Mouse (Mus musculus): ENCODE measurements around the gene Dnajc16. TPM values are rescaled to one million over a fixed set of nuclear protein-coding genes. Genes with fewer than 3 reads are reported as not detected.

The Dnajc16 gene
- polyA plus RNA-seq, 1 experiment from 2014 or later = 3.1 TPM

DNA sequence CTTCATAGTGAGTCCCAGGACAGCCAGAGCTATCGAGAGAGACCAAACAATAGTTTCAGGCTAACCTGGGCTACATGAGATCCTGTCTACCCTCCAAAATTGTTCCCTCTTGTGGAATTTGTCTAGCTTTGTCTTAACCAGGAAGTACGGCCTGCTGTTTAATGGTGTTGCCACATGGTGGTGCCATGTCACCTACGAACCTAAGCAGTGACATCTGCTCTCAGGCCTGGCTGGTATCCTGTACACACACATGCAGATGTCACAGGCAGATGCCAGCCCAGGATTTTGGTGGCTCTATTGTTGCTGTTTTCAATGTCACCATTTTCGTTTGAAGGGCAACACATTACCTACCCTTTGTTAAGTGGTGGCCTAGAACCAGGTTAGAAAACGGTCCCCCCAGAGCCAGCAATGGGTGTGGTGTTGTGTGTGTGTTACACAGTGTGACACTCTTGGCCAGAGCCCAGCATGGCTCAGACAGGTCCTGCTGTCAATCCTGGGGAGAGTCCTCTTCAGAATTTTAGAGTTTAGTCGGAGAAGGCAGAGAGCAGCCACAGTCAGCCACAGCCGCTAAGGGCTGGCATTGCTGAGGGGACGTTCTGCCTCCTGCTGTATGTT lies 19.2 kb upstream of the Dnajc16 start:
- H3K27me3 ChIP-seq (replicated peaks; ENCODE audit: control insufficient read depth, insufficient read depth, low read length) = no peaks in the 10 kb centered on the region
- peaks cover 85% of the 10 kb centered on the region for H3K36me3 ChIP-seq (ENCODE audit: control insufficient read depth, insufficient read depth, low read length)
- H3K9me3 ChIP-seq (ENCODE audit: control insufficient read depth, low read length) = no peaks in the 10 kb centered on the region
- DNase-seq (ENCODE audit: low spot score) = peak; percentile 71
- no peak overlapping the region for H3K9ac ChIP-seq (ENCODE audit: low read depth, low read length)
- no peak for ATAC-seq (ENCODE audit: low read depth)
- WGBS = 81% methylated on average over 8 of the region's 8 CpGs
- H3K4me3 ChIP-seq (ENCODE audit: low read depth, low read length) = no peak overlapping the region
- H3K4me1 ChIP-seq (ENCODE audit: control insufficient read depth, insufficient read depth, low read length) = no peaks in the 10 kb centered on the region
- H3K4me2 ChIP-seq (ENCODE audit: low read depth, low read length) = no peak overlapping the region
- H3K27ac ChIP-seq (replicated peaks; ENCODE audit: low read depth, low read length) = no peak overlapping the region

DNA sequence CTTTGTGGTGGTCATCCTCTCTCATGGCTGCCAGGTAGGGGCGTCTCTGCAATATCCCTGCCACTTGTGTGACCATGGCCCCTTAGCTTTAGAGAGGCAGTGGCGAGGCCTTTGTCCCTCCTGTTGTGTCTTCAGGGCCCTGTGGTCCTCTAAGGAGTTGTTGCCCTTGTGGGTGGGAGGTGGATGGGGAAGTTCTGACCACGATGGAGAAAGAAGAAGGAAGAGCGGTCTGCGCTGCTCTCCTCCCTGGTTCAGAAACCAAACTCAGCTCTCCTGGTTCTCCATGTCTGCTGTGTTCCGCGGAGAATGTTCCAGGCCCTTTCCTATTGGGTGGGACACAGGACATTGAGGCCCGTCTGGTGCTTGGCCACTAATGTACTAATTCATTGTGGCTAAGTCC lies 15.2 kb upstream of the Dnajc16 start:
- H3K27ac ChIP-seq (replicated peaks; ENCODE audit: low read depth, low read length) = no peak overlapping the region
- H3K27me3 ChIP-seq (replicated peaks; ENCODE audit: control insufficient read depth, insufficient read depth, low read length) = no peaks in the 10 kb centered on the region
- ATAC-seq (ENCODE audit: low read depth) = no peak
- no peaks in the 10 kb centered on the region for H3K4me1 ChIP-seq (ENCODE audit: control insufficient read depth, insufficient read depth, low read length)
- H3K9ac ChIP-seq (ENCODE audit: low read depth, low read length) = no peak overlapping the region
- no peak overlapping the region for H3K4me2 ChIP-seq (ENCODE audit: low read depth, low read length)
- no peak overlapping the region for H3K4me3 ChIP-seq (ENCODE audit: low read depth, low read length)
- no peaks in the 10 kb centered on the region for H3K9me3 ChIP-seq (ENCODE audit: control insufficient read depth, low read length)
- WGBS = 94% methylated on average over 8 of the region's 8 CpGs
- H3K36me3 ChIP-seq (ENCODE audit: control insufficient read depth, insufficient read depth, low read length) = peaks cover 68% of the 10 kb centered on the region
- DNase-seq (ENCODE audit: low spot score) = no peak

DNA sequence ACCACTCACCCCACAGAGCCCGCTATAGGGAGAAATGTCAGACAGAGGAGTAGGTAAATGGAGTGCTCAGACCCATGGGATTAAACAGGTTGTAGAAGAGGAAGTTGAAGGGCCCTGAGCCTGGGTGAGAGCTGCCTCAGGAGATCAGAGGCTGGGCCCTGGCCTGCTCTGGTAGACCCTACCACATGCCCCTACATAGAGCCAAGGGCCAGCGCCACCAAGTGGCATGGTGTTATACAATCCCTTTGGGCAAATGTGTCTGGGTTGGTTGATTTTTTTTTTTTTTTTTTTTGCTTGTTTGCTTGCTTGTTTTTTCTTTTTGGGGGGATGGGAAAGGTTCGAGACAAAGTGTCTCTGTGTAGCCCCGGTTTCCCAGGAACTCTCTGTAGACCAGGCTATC lies 13.4 kb upstream of the Dnajc16 start:
- Histone ChIP-seq H3K36me3 (ENCODE audit: control insufficient read depth, insufficient read depth, low read length) (peaks cover 53% of the 10 kb centered on the region), H3K27me3 (replicated peaks; ENCODE audit: control insufficient read depth, insufficient read depth, low read length) (no peaks in the 10 kb centered on the region), H3K4me2 (ENCODE audit: low read depth, low read length) (no peak overlapping the region), H3K4me3 (ENCODE audit: low read depth, low read length) (no peak overlapping the region), H3K9ac (ENCODE audit: low read depth, low read length) (no peak overlapping the region), H3K9me3 (ENCODE audit: control insufficient read depth, low read length) (no peaks in the 10 kb centered on the region), H3K4me1 (ENCODE audit: control insufficient read depth, insufficient read depth, low read length) (no peaks in the 10 kb centered on the region), H3K27ac (replicated peaks; ENCODE audit: low read depth, low read length) (no peak overlapping the region)
- DNase-seq (ENCODE audit: low spot score) (no peak), ATAC-seq (ENCODE audit: low read depth) (no peak)
- 87% methylated on average over 4 of the region's 4 CpGs for WGBS

DNA sequence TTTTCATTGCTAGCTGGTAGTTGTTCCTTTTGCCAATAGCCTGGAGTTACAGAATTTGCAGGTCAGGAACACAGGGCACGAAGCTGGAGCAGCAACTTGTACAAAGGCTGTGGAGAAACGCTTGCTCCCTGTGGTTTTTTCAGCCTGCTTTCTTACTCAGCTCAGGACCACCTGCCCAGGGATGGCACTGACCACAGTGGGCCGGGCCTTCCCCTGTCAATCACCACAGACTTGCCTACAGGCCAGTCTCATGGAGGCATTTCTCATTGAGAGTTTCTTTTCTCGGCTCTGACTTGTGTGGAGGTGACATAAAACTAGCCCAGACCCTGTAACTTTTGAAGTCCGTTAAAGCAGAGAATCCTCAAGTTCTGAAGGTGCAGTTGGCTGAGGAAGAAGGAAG lies 6.8 kb upstream of the Dnajc16 start:
- Histone ChIP-seq H3K27ac (replicated peaks; ENCODE audit: low read depth, low read length) (no peak overlapping the region), H3K27me3 (replicated peaks; ENCODE audit: control insufficient read depth, insufficient read depth, low read length) (no peaks in the 10 kb centered on the region), H3K36me3 (ENCODE audit: control insufficient read depth, insufficient read depth, low read length) (peaks cover 16% of the 10 kb centered on the region), H3K4me3 (ENCODE audit: low read depth, low read length) (no peak overlapping the region), H3K9me3 (ENCODE audit: control insufficient read depth, low read length) (no peaks in the 10 kb centered on the region), H3K4me2 (ENCODE audit: low read depth, low read length) (no peak overlapping the region), H3K9ac (ENCODE audit: low read depth, low read length) (no peak overlapping the region), H3K4me1 (ENCODE audit: control insufficient read depth, insufficient read depth, low read length) (peaks cover 9% of the 10 kb centered on the region; the same call in 1 of the 2 replicates)
- 86% methylated on average over 5 of the region's 5 CpGs for whole genome bisulfite sequencing
- DNase-seq (ENCODE audit: low spot score) = no peak
- no peak for ATAC-seq (ENCODE audit: low read depth)

DNA sequence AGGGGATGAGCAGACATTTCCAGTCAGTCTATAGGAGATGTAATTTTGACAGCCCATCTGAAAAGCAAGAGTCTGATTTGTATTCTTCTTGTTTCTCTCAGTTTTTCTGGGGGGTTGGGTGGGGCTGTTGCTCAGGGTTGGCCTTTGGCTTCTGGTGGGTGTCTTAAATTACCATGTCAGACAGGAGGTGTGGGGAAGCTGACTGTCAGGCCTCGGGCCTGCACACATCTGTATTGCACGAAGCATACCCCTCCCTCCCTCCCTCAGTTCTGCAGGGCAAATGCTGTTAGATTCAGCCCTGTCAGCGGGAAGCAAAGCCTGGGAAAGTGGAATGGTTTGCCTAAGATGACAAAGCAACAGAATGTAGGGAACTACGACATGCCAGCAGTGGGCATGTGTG lies 6.2 kb upstream of the Dnajc16 start:
- ATAC-seq (ENCODE audit: low read depth) (no peak), DNase-seq (ENCODE audit: low spot score) (no peak)
- H3K27me3 ChIP-seq (replicated peaks; ENCODE audit: control insufficient read depth, insufficient read depth, low read length) = no peaks in the 10 kb centered on the region
- no peaks in the 10 kb centered on the region for H3K9me3 ChIP-seq (ENCODE audit: control insufficient read depth, low read length)
- H3K27ac ChIP-seq (replicated peaks; ENCODE audit: low read depth, low read length) = no peak overlapping the region
- H3K4me1 ChIP-seq (ENCODE audit: control insufficient read depth, insufficient read depth, low read length) = peaks cover 9% of the 10 kb centered on the region; the same call in 1 of the 2 replicates
- H3K36me3 ChIP-seq (ENCODE audit: control insufficient read depth, insufficient read depth, low read length) = peaks cover 16% of the 10 kb centered on the region
- no peak overlapping the region for H3K4me3 ChIP-seq (ENCODE audit: low read depth, low read length)
- no peak overlapping the region for H3K4me2 ChIP-seq (ENCODE audit: low read depth, low read length)
- 83% methylated on average over 4 of the region's 4 CpGs for WGBS
- no peak overlapping the region for H3K9ac ChIP-seq (ENCODE audit: low read depth, low read length)

DNA sequence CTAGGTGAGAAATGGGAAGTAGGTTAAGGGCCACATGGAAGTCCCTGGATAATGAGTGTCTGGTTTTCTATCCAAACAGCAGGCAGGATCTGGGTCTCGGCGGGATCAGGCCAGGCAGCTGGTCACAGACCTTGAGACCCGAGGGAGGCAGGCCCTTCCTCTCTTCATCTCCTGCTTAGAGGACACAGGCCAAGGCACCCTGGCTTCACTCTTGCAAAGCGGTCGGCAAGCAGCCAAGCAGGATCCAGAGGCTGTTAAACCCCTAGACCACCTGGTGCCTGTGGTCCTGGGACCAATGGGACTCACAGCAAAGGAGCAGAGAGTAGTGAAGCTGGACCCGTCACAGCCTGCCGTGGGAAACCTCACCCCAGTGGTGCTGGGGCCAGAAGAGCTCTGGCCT lies 5.6 kb upstream of the Dnajc16 start:
- Histone ChIP-seq H3K4me3 (ENCODE audit: low read depth, low read length) (no peak overlapping the region), H3K9ac (ENCODE audit: low read depth, low read length) (no peak overlapping the region), H3K4me2 (ENCODE audit: low read depth, low read length) (no peak overlapping the region), H3K27ac (replicated peaks; ENCODE audit: low read depth, low read length) (no peak overlapping the region), H3K36me3 (ENCODE audit: control insufficient read depth, insufficient read depth, low read length) (peaks cover 16% of the 10 kb centered on the region), H3K27me3 (replicated peaks; ENCODE audit: control insufficient read depth, insufficient read depth, low read length) (no peaks in the 10 kb centered on the region), H3K4me1 (ENCODE audit: control insufficient read depth, insufficient read depth, low read length) (peaks cover 9% of the 10 kb centered on the region; the same call in 1 of the 2 replicates), H3K9me3 (ENCODE audit: control insufficient read depth, low read length) (no peaks in the 10 kb centered on the region)
- DNase-seq (ENCODE audit: low spot score) (no peak), ATAC-seq (ENCODE audit: low read depth) (no peak)
- WGBS = 84% methylated on average over 7 of the region's 7 CpGs

DNA sequence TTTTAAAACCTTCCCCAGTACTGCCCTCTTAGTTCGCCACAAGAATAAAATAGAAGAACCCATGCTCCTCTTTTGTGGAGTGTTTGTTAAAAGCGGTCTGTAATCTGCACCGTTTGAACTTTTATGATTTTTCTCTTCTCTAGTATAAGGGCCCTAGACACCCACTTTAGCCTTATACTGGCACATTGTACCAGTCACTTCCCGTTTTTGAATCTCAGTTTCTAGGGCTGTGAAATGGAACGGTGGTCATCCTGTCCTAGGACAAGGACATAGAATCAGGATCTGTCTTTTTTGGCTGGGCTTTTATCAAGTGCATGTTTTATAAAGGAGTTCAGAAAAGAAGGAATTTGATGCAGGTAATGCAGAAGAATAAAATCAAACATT lies 3.4 kb upstream of the Dnajc16 start:
- H3K9me3 ChIP-seq (ENCODE audit: control insufficient read depth, low read length) = no peaks in the 10 kb centered on the region
- peak overlapping the region; percentile 92 for H3K27ac ChIP-seq (replicated peaks; ENCODE audit: low read depth, low read length)
- ATAC-seq (ENCODE audit: low read depth) (no peak), DNase-seq (ENCODE audit: low spot score) (no peak)
- H3K36me3 ChIP-seq (ENCODE audit: control insufficient read depth, insufficient read depth, low read length) = peaks cover 16% of the 10 kb centered on the region
- H3K27me3 ChIP-seq (replicated peaks; ENCODE audit: control insufficient read depth, insufficient read depth, low read length) = no peaks in the 10 kb centered on the region
- peaks cover 12% of the 10 kb centered on the region; the same call in 1 of the 2 replicates for H3K4me1 ChIP-seq (ENCODE audit: control insufficient read depth, insufficient read depth, low read length)
- peak overlapping the region; percentile 61 for H3K4me2 ChIP-seq (ENCODE audit: low read depth, low read length)
- peak overlapping the region; percentile 71 for H3K9ac ChIP-seq (ENCODE audit: low read depth, low read length)
- peak overlapping the region; percentile 63 for H3K4me3 ChIP-seq (ENCODE audit: low read depth, low read length)
- WGBS = 14% methylated on average over 5 of the region's 5 CpGs

DNA sequence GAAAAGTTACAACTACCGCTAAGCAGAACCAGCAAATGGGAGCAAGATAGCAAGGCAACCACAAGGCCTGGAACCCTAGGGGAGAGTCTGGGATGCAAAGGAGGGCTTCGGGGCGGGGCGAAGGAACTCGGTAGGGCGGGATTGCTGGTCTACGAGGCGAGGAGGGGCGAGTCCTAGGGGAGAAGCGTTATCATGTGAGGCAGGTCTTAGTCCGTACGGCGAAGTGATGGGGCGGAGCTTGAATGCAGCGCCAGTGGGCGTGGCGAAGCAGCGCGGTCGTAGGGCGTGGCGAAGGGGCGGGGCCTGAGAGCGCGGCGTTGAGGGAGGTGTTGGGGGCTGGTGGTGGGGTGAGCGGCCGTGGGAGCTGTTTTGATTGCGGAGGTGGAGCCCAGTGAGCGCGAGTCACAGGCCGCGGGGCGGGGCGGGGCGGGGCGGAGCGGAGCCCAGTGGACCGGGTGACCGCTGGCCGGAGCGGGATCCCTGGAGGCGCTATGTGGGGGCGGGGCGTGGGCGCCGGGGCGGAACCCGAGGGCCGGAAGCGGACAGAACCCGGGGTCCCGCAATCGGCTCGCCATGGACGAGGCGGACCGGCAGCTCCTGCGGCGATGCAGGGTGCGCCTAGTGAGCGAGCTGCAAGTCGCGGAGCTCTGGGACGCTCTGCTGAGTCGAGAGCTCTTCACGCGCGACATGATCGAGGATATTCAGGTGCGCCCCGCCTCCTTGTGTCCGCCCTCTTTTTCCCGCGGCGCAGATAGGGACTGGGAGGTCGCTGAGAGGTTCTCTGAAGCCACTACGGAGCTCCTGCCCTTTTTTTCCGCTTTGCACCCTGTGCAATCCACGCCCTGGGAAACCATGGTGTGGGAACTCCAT lies 2.8 kb upstream of the Dnajc16 start, which contains the start of gene Casp9:
Gene Casp9 (plus strand): TSS at position 331 of the 870 bp plus-strand sequence.
- DNase-seq (ENCODE audit: low spot score) = peak; percentile 98
- Histone ChIP-seq H3K4me1 (ENCODE audit: control insufficient read depth, insufficient read depth, low read length) (peaks cover 12% of the 10 kb centered on the region; the same call in 1 of the 2 replicates), H3K4me2 (ENCODE audit: low read depth, low read length) (peak within 1 kb of the TSS; percentile 61), H3K36me3 (ENCODE audit: control insufficient read depth, insufficient read depth, low read length) (peaks cover 20% of the 10 kb centered on the region), H3K9me3 (ENCODE audit: control insufficient read depth, low read length) (no peaks in the 10 kb centered on the region), H3K4me3 (ENCODE audit: low read depth, low read length) (peak within 1 kb of the TSS; percentile 63), H3K9ac (ENCODE audit: low read depth, low read length) (peak within 1 kb of the TSS; percentile 71), H3K27me3 (replicated peaks; ENCODE audit: control insufficient read depth, insufficient read depth, low read length) (no peaks in the 10 kb centered on the region), H3K27ac (replicated peaks; ENCODE audit: low read depth, low read length) (peak within 1 kb of the TSS; percentile 92)
- peak; percentile 84 for ATAC-seq (ENCODE audit: low read depth)
- 2% methylated on average over 42 of the region's 80 CpGs for WGBS
